Mouse (Mus musculus): ENCODE measurements around the gene Vps16. TPM values are rescaled to one million over a fixed set of nuclear protein-coding genes. Genes with fewer than 3 reads are reported as not detected.

Gene Vps16
- polyA plus RNA-seq, 1 experiment from 2014 or later = 88.4 TPM

Other genes starting within 250 kb of the Vps16 start
- 670 and 673 TPM in 2 replicates for gene Snrpb, start 244.9 kb upstream of the Vps16 start, polyA plus RNA-seq (2015; fragmentation: Nextera tagmentation; extraction: Ambion mirVana)
- gene Tmc2, start 229.1 kb upstream of the Vps16 start, polyA plus RNA-seq (2015; fragmentation: Nextera tagmentation; extraction: Ambion mirVana) = not detected in 2 replicates
- gene Nop56, start 149.9 kb upstream of the Vps16 start, polyA plus RNA-seq (2015; fragmentation: Nextera tagmentation; extraction: Ambion mirVana) = 262 and 272 TPM in 2 replicates
- 150 and 158 TPM in 2 replicates for gene Idh3b, start 139.8 kb upstream of the Vps16 start, polyA plus RNA-seq (2015; fragmentation: Nextera tagmentation; extraction: Ambion mirVana)
- gene Ebf4, start 129.2 kb upstream of the Vps16 start, polyA plus RNA-seq (2015; fragmentation: Nextera tagmentation; extraction: Ambion mirVana) = 1.6 TPM in 2 replicates
- gene Cpxm1, start 26.8 kb upstream of the Vps16 start, polyA plus RNA-seq (2015; fragmentation: Nextera tagmentation; extraction: Ambion mirVana) = 61.9 and 69.1 TPM in 2 replicates
- not detected in 2 replicates for gene Gm28372, start 19.1 kb upstream of the Vps16 start, polyA plus RNA-seq (2015; fragmentation: Nextera tagmentation; extraction: Ambion mirVana)
- not detected in 2 replicates for gene 1700020A23Rik, start 19.1 kb upstream of the Vps16 start, polyA plus RNA-seq (2015; fragmentation: Nextera tagmentation; extraction: Ambion mirVana)
- not detected in 2 replicates for gene Tmem239, start 17.9 kb upstream of the Vps16 start, polyA plus RNA-seq (2015; fragmentation: Nextera tagmentation; extraction: Ambion mirVana)
- gene Pced1a, start 362 bp downstream of the Vps16 start, polyA plus RNA-seq (2015; fragmentation: Nextera tagmentation; extraction: Ambion mirVana) = 14.7 and 15.9 TPM in 2 replicates
- 72.9 and 80.7 TPM in 2 replicates for gene Ptpra, start 25.9 kb downstream of the Vps16 start, polyA plus RNA-seq (2015; fragmentation: Nextera tagmentation; extraction: Ambion mirVana)
- gene Mrps26, start 139.4 kb downstream of the Vps16 start, polyA plus RNA-seq (2015; fragmentation: Nextera tagmentation; extraction: Ambion mirVana) = 79.7 and 83.1 TPM in 2 replicates
- not detected in 2 replicates for gene Oxt, start 151.8 kb downstream of the Vps16 start, polyA plus RNA-seq (2015; fragmentation: Nextera tagmentation; extraction: Ambion mirVana)
- not detected in 2 replicates for gene Avp, start 158.2 kb downstream of the Vps16 start, polyA plus RNA-seq (2015; fragmentation: Nextera tagmentation; extraction: Ambion mirVana)
- gene Fastkd5, start 205.7 kb downstream of the Vps16 start, polyA plus RNA-seq (2015; fragmentation: Nextera tagmentation; extraction: Ambion mirVana) = 14.6 and 15.0 TPM in 2 replicates
- gene Ubox5, start 205.7 kb downstream of the Vps16 start, polyA plus RNA-seq (2015; fragmentation: Nextera tagmentation; extraction: Ambion mirVana) = 10.4 and 10.5 TPM in 2 replicates
- gene Lzts3, start 218.5 kb downstream of the Vps16 start, polyA plus RNA-seq (2015; fragmentation: Nextera tagmentation; extraction: Ambion mirVana) = 2.9 and 3.2 TPM in 2 replicates
- 51.7 and 56.7 TPM in 2 replicates for gene Ddrgk1, start 240.3 kb downstream of the Vps16 start, polyA plus RNA-seq (2015; fragmentation: Nextera tagmentation; extraction: Ambion mirVana)
- 103 and 108 TPM in 2 replicates for gene Itpa, start 243.3 kb downstream of the Vps16 start, polyA plus RNA-seq (2015; fragmentation: Nextera tagmentation; extraction: Ambion mirVana)